Mouse (Mus musculus) hindbrain, embryonic 14.5 days (tissue): ENCODE data around the gene Vmn2r113. TPM values are rescaled to one million over a fixed set of nuclear protein-coding genes. Genes with fewer than 3 reads are reported as not detected.
"Not testable (repeated sequence)": the region's sequence is repeated elsewhere in the genome, so short reads cannot be mapped to it uniquely, and the experiment has no call there.

Experiments used
- ATAC-seq: fragments of 200-750 bp; cut with Nextera tagmentation; 2 replicates; pipeline ENCODE4 v1.8.0; 2017; ENCODE audit warnings: moderate number of reproducible peaks, mild to moderate bottlenecking, moderate TSS enrichment, moderate library complexity; ENCODE audit not compliant: low FRiP score
- DNase-seq: peaks from one replicate; pipeline ENCODE4 v3.0.0-alpha.2; 2015; ENCODE audit warnings: low spot score
- H3K27ac ChIP-seq: fragments of 300-500 bp; sonication (generic); 2 replicates; pipeline ENCODE4 v1.5.1; 2014; ENCODE audit warnings: mild to moderate bottlenecking, moderate library complexity
- H3K27me3 ChIP-seq: fragments of 300-500 bp; sonication (generic); 2 replicates; pipeline ENCODE4 v1.6.1; 2014; ENCODE audit warnings: mild to moderate bottlenecking, low read length, mixed read lengths; ENCODE audit not compliant: control insufficient read depth, insufficient read depth
- H3K36me3 ChIP-seq: fragments of 300-500 bp; sonication (generic); replicated peaks from 2 replicates; pipeline ENCODE4 v1.6.1; 2014; ENCODE audit not compliant: control insufficient read depth, insufficient read depth
- H3K4me1 ChIP-seq: fragments of 300-500 bp; sonication (generic); replicated peaks from 2 replicates; pipeline ENCODE4 v1.6.1; 2014; ENCODE audit warnings: antibody characterized with exemption, low read length, mixed read lengths; ENCODE audit not compliant: control insufficient read depth, insufficient read depth
- H3K4me2 ChIP-seq: fragments of 300-500 bp; sonication (generic); replicated peaks from 2 replicates; pipeline ENCODE4 v1.6.1; 2014; ENCODE audit warnings: mild to moderate bottlenecking, moderate library complexity
- H3K4me3 ChIP-seq: fragments of 300-500 bp; sonication (generic); replicated peaks from 2 replicates; pipeline ENCODE4 v1.5.1; 2014; ENCODE audit warnings: mild to moderate bottlenecking, low read length
- H3K9ac ChIP-seq: fragments of 300-500 bp; sonication (generic); 2 replicates; pipeline ENCODE4 v1.6.1; 2014
- H3K9me3 ChIP-seq: fragments of 300-500 bp; sonication (generic); 2 replicates; pipeline ENCODE4 v1.6.1; 2016; ENCODE audit warnings: low read length; ENCODE audit not compliant: control insufficient read depth
- WGBS: fragments of 180-500 bp; shearing (Covaris S2); extraction: QIAGEN DNeasy Blood & Tissue Kit; methylation state at CpG from one replicate; pipeline ENCODE4 v1.1.7; 2014; 5-methylcytosine and 5-hydroxymethylcytosine counted together
- polyA plus RNA-seq: library from polyadenylated mRNA; unstranded; fragments of >200 nt; fragmentation: Nextera tagmentation; extraction: Ambion mirVana; gene quantifications from 2 replicates; pipeline ENCODE4 v1.2.1, GENCODE M21; 2014

The Vmn2r113 gene
- not detected in 2 replicates for polyA plus RNA-seq

- DNase-seq, ATAC-seq, H3K27ac ChIP-seq, H3K4me1 ChIP-seq, H3K9ac ChIP-seq, H3K4me2 ChIP-seq, H3K4me3 ChIP-seq, H3K27me3 ChIP-seq, H3K36me3 ChIP-seq, H3K9me3 ChIP-seq: not testable (repeated sequence)
- WGBS, result no CpG with 5 or more reads among the region's 4 CpGs
Measured at GRCm38 (mm10) chr17:22942684-22943083, at the start of gene Vmn2r113. Vmn2r113 (plus strand) TSS chr17:22942984.

Other genes with a start within 250 kb of the Vmn2r113 start
- gene Zfp945, start 75.8 kb upstream of the Vmn2r113 start, polyA plus RNA-seq, result 23.2 and 24.4 TPM in 2 replicates
- gene Vmn2r-ps130, start 118.2 kb downstream of the Vmn2r113 start, polyA plus RNA-seq, result not detected in 2 replicates